Mouse (Mus musculus): Measurements from ENCODE around the gene Lemd1.

The Lemd1 gene

GRCm38 (mm10) chr1:132164780-132165518 is 26.3 kb upstream of the Lemd1 start:
- DNase-seq (ENCODE audit: low spot score): no peak

- no peak for DNase-seq (ENCODE audit: low spot score)
Observed at GRCm38 (mm10) chr1:132165859-132166258, 25.4 kb upstream of the Lemd1 start.

GRCm38 (mm10) chr1:132168115-132168767 is 23.0 kb upstream of the Lemd1 start:
- no peak for DNase-seq (ENCODE audit: low spot score)

- no peak for DNase-seq (ENCODE audit: low spot score)
Observed at GRCm38 (mm10) chr1:132170698-132171097, 20.5 kb upstream of the Lemd1 start.

GRCm38 (mm10) chr1:132171619-132172018 is 19.6 kb upstream of the Lemd1 start:
- DNase-seq (ENCODE audit: low spot score): no peak

- DNase-seq (ENCODE audit: low spot score): no peak
Observed at GRCm38 (mm10) chr1:132186303-132186702, 4.9 kb upstream of the Lemd1 start.

- no peak for DNase-seq (ENCODE audit: low spot score)
Observed at GRCm38 (mm10) chr1:132188442-132189066, 2.7 kb upstream of the Lemd1 start.

- no peak for DNase-seq (ENCODE audit: low spot score)
Observed at GRCm38 (mm10) chr1:132189231-132189630, 2.0 kb upstream of the Lemd1 start.

- DNase-seq (ENCODE audit: low spot score): no peak
Observed at GRCm38 (mm10) chr1:132190040-132190513, 1.2 kb upstream of the Lemd1 start.

GRCm38 (mm10) chr1:132190621-132191092 is 574 bp upstream of the Lemd1 start:
- DNase-seq (ENCODE audit: low spot score): no peak

GRCm38 (mm10) chr1:132191786-132192680 is 802 bp downstream of the Lemd1 start:
- DNase-seq (ENCODE audit: low spot score): no peak

GRCm38 (mm10) chr1:132193806-132194205 is 2.6 kb downstream of the Lemd1 start:
- no peak for DNase-seq (ENCODE audit: low spot score)

GRCm38 (mm10) chr1:132194624-132195023 is 3.4 kb downstream of the Lemd1 start:
- DNase-seq (ENCODE audit: low spot score): no peak

GRCm38 (mm10) chr1:132195100-132195499 is 3.9 kb downstream of the Lemd1 start:
- no peak for DNase-seq (ENCODE audit: low spot score)

- no peak for DNase-seq (ENCODE audit: low spot score)
Observed at GRCm38 (mm10) chr1:132195681-132196080, 4.5 kb downstream of the Lemd1 start.

- no peak for DNase-seq (ENCODE audit: low spot score)
Observed at GRCm38 (mm10) chr1:132196337-132196736, 5.1 kb downstream of the Lemd1 start.

- no peak for DNase-seq (ENCODE audit: low spot score)
Observed at GRCm38 (mm10) chr1:132197666-132198065, 6.4 kb downstream of the Lemd1 start.

- no peak for DNase-seq (ENCODE audit: low spot score)
Observed at GRCm38 (mm10) chr1:132198401-132199071, 7.3 kb downstream of the Lemd1 start.

GRCm38 (mm10) chr1:132199244-132199643 is 8.0 kb downstream of the Lemd1 start:
- DNase-seq (ENCODE audit: low spot score): no peak

- DNase-seq (ENCODE audit: low spot score): no peak
Observed at GRCm38 (mm10) chr1:132199934-132200333, 8.7 kb downstream of the Lemd1 start.
